Mouse (Mus musculus): ENCODE measurements at regions not wholly inside any gene's neighbourhood (a gene's known extent, or its start where the extent isn't known, plus 50 kb on each side); places are given as distances from the start of the nearest gene placed in this dataset.

DNA sequence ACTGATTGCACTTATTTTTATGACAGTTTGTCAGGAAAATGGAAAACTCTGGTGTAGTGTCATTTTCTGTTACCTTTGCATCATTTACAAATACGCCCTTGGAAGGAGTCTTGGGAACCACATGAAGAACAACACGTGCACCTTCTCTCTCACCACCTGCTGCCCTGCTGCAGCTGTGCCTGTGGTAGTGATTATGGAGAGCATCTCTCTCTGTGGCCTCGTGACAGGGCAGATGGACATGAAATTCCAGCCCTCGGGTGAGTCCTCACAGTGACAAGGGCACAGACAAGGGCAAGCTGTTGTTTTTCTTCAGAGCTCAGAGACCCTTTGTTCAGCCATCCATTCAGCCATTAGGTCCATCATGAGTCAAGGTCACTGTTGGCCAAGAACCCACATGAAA is 276.8 kb upstream of the Tas2r119 start:
- no peak for TF ChIP-seq CTCF (IDR thresholded peaks at IDR 0.05; ENCODE audit: low read depth, low read length)
- no peak for TF ChIP-seq POLR2A (IDR thresholded peaks at IDR 0.05; ENCODE audit: extremely low read depth, insufficient read depth, low read length)

Measured in liver, adult 2 months (tissue).